In genomic region chr1:70692529-70692928, GRCm38 (mm10) we compare ENCODE assay signal across 18 mouse cellular contexts. TPM values are rescaled to one million over a fixed set of nuclear protein-coding genes. Genes with fewer than 3 reads are reported as not detected.
DNase-seq lines count a peak whose midpoint lies in the region; ATAC-seq and TF ChIP-seq lines count a peak whose summit lies in the region.
"Had no signal": no experiment of that assay in that cellular context is flagged by ENCODE, and none has a peak within 500 bp of the region (broad histone marks: within the 10 kb centered on the region; RNA-seq: fewer than 3 reads in every experiment).

No protein-coding gene starts in this region.

- no peaks in the 10 kb centered on the region for H3K27me3 ChIP-seq in liver, adult 2 months (ENCODE audit: control insufficient read depth, insufficient read depth, low read length)
- H3K27me3 ChIP-seq in liver, embryonic 11.5 days (replicated peaks; ENCODE audit: control insufficient read depth, insufficient read depth, low read length) = no peaks in the 10 kb centered on the region
- H3K27me3 ChIP-seq in forebrain, embryonic 12.5 days = no peaks in the 10 kb centered on the region
- H3K27me3 ChIP-seq: embryonic facial prominence, embryonic 13.5 days; forebrain, embryonic 13.5 days; hindbrain, embryonic 15.5 days; limb, embryonic 12.5 days; neural tube, embryonic 13.5 days had no signal

- no peak for TF ChIP-seq CTCF in liver, adult 2 months (IDR thresholded peaks at IDR 0.05; ENCODE audit: low read depth, low read length)

- no peak overlapping the region for H3K4me3 ChIP-seq in liver, adult 2 months (ENCODE audit: insufficient read depth, low read depth, low read length)
- H3K4me3 ChIP-seq in liver, embryonic 11.5 days (ENCODE audit: low read depth, low read length) = no peak overlapping the region
- no peak overlapping the region for H3K4me3 ChIP-seq in forebrain, embryonic 12.5 days (replicated peaks)
- H3K4me3 ChIP-seq: embryonic facial prominence, embryonic 13.5 days; forebrain, embryonic 13.5 days; heart, adult 2 months; hindbrain, embryonic 15.5 days; limb, embryonic 12.5 days; neural tube, embryonic 13.5 days had no signal

- no peak for ATAC-seq in liver, embryonic 11.5 days (replicated peaks; ENCODE audit: low FRiP score)
- no peak for ATAC-seq in erythroblast, adult 5-6 weeks (replicated peaks; ENCODE audit: low FRiP score, poor library complexity, severe bottlenecking)
- no peak for ATAC-seq in forebrain, embryonic 12.5 days (ENCODE audit: low FRiP score)
- ATAC-seq: forebrain, embryonic 13.5 days had no signal

- DNase-seq in liver, adult 2 months (ENCODE audit: extremely low read depth, low read depth, low spot score) = peak; percentile 89
- no peak for DNase-seq in liver, embryonic 11.5 days (ENCODE audit: low spot score)
- DNase-seq in cerebellum, adult 8-10 months = peak; percentile 5
- peak; percentile 9 for DNase-seq in gonadal fat pad, adult 2 months (ENCODE audit: low read depth)
- no peak for DNase-seq in adrenal gland, adult 18-20 months (ENCODE audit: low spot score in 2 of 2)
- DNase-seq: lung, postnatal 14 days had no signal

- no peaks in the 10 kb centered on the region for H3K79me2 ChIP-seq in liver, adult 2 months (ENCODE audit: control insufficient read depth, insufficient read depth, low read length)

- H3K9me3 ChIP-seq in liver, embryonic 11.5 days (ENCODE audit: control insufficient read depth, low read length) = no peaks in the 10 kb centered on the region
- no peaks in the 10 kb centered on the region for H3K9me3 ChIP-seq in forebrain, embryonic 12.5 days
- H3K9me3 ChIP-seq: embryonic facial prominence, embryonic 13.5 days; forebrain, embryonic 13.5 days; hindbrain, embryonic 15.5 days; limb, embryonic 12.5 days; neural tube, embryonic 13.5 days had no signal

- H3K4me1 ChIP-seq in liver, adult 2 months (ENCODE audit: control insufficient read depth, insufficient read depth, low read length) = peaks cover 2% of the 10 kb centered on the region; the same call in 1 of the 2 replicates
- H3K4me1 ChIP-seq in liver, embryonic 11.5 days (replicated peaks; ENCODE audit: control insufficient read depth, insufficient read depth, low read length) = no peaks in the 10 kb centered on the region
- H3K4me1 ChIP-seq in forebrain, embryonic 12.5 days = no peaks in the 10 kb centered on the region
- H3K4me1 ChIP-seq: embryonic facial prominence, embryonic 13.5 days; forebrain, embryonic 13.5 days; hindbrain, embryonic 15.5 days; limb, embryonic 12.5 days; neural tube, embryonic 13.5 days had no signal

- 28% methylated on average over 2 of the region's 2 CpGs for WGBS in liver, adult 2 months
- WGBS in liver, embryonic 11.5 days = 87% methylated on average over 2 of the region's 2 CpGs
- WGBS in forebrain, embryonic 12.5 days = 87% methylated on average over 2 of the region's 2 CpGs

- no peak overlapping the region for H3K9ac ChIP-seq in liver, adult 2 months (ENCODE audit: low read depth, low read length)
- H3K9ac ChIP-seq in liver, embryonic 11.5 days (ENCODE audit: low read depth, low read length) = no peak overlapping the region
- H3K9ac ChIP-seq in forebrain, embryonic 12.5 days = no peak overlapping the region
- H3K9ac ChIP-seq: embryonic facial prominence, embryonic 13.5 days; forebrain, embryonic 13.5 days; hindbrain, embryonic 15.5 days; limb, embryonic 12.5 days; neural tube, embryonic 13.5 days had no signal

- no peak overlapping the region for H3K4me2 ChIP-seq in liver, embryonic 11.5 days
- H3K4me2 ChIP-seq in forebrain, embryonic 12.5 days = no peak overlapping the region
- H3K4me2 ChIP-seq: embryonic facial prominence, embryonic 13.5 days; forebrain, embryonic 13.5 days; hindbrain, embryonic 15.5 days; limb, embryonic 12.5 days; neural tube, embryonic 13.5 days had no signal

- no peaks in the 10 kb centered on the region for H3K36me3 ChIP-seq in liver, adult 2 months (ENCODE audit: control insufficient read depth, insufficient read depth, low read length)
- H3K36me3 ChIP-seq in liver, embryonic 11.5 days (ENCODE audit: control insufficient read depth, insufficient read depth, low read length) = no peaks in the 10 kb centered on the region
- no peaks in the 10 kb centered on the region for H3K36me3 ChIP-seq in forebrain, embryonic 12.5 days (replicated peaks)
- H3K36me3 ChIP-seq: embryonic facial prominence, embryonic 13.5 days; hindbrain, embryonic 15.5 days; limb, embryonic 12.5 days; neural tube, embryonic 13.5 days had no signal

- TF ChIP-seq POLR2A in liver, adult 2 months (IDR thresholded peaks at IDR 0.05; ENCODE audit: extremely low read depth, insufficient read depth, low read length) = no peak

- no peak overlapping the region for H3K27ac ChIP-seq in liver, adult 2 months (replicated peaks; ENCODE audit: insufficient read depth, low read depth, low read length)
- no peak overlapping the region for H3K27ac ChIP-seq in liver, embryonic 11.5 days (ENCODE audit: low read depth, low read length)
- no peak overlapping the region for H3K27ac ChIP-seq in forebrain, embryonic 12.5 days
- H3K27ac ChIP-seq: embryonic facial prominence, embryonic 13.5 days; forebrain, embryonic 13.5 days; heart, adult 2 months; hindbrain, embryonic 15.5 days; limb, embryonic 12.5 days; neural tube, embryonic 13.5 days had no signal

RNA-seq across cellular contexts. Expression of gene Vwc2l, which starts 33.0 kb away (rescaled TPM):
- total RNA-seq in liver, adult 2 months (2014; rRNA removed) = not detected in 2 replicates
- polyA plus RNA-seq in liver, adult 2 months (2012; rRNA removed) = not detected in 2 replicates
- polyA plus RNA-seq in liver, embryonic 11.5 days (2014; fragmentation: Nextera tagmentation; extraction: Ambion mirVana) = not detected in 2 replicates
- not detected in 2 replicates for polyA plus RNA-seq in gonadal fat pad, adult 2 months (2012; rRNA removed)
- total RNA-seq in erythroblast, adult 5-6 weeks (2015; ENCODE audit: low replicate concordance) = not detected in 2 replicates
- total RNA-seq in erythroblast, adult 5-6 weeks (2017; ENCODE audit: low replicate concordance) = not detected in 2 replicates
- total RNA-seq in adrenal gland, adult 18-20 months (2021) = not detected
- polyA plus RNA-seq in forebrain, embryonic 12.5 days (2016; fragmentation: Nextera tagmentation; extraction: Ambion mirVana) = 0.96 and 1.1 TPM in 2 replicates
- total RNA-seq: heart, adult 2 months; megakaryocyte-erythroid progenitor cell, adult 5-6 weeks; monocyte, adult 5-6 weeks had no signal
- polyA plus RNA-seq: embryonic facial prominence, embryonic 13.5 days; heart, adult 2 months; heart, postnatal 0 days; limb, embryonic 12.5 days; urinary bladder, adult 2 months had no signal

Comparison
In these comparisons a context has a peak if more than half of its experiments do, and no peak if none do; other contexts are left out.
1. DNase-seq: peak in liver, adult 2 months (single experiment), cerebellum, adult 8-10 months (single experiment) and gonadal fat pad, adult 2 months (single experiment); none in liver, embryonic 11.5 days (single experiment) and adrenal gland, adult 18-20 months (0 of 2).